Mouse (Mus musculus) cerebellum, postnatal 14 days (tissue): Measurements from ENCODE around the gene Gm49361.

Source experiments
- DNase-seq, 2 experiments: peaks; one replicate each; pipeline ENCODE4 v3.0.0; 2021; ENCODE audit warnings: mixed read lengths in 2 of 2

The Gm49361 gene

GRCm38 (mm10) chr14:57617675-57618074 lies 128.2 kb downstream of the Gm49361 start:
- no peak for DNase-seq

GRCm38 (mm10) chr14:57616339-57616965 lies 129.5 kb downstream of the Gm49361 start:
- DNase-seq: no peak

- DNase-seq: no peak
Observed at GRCm38 (mm10) chr14:57615828-57616227, 130.1 kb downstream of the Gm49361 start.

- no peak for DNase-seq
Observed at GRCm38 (mm10) chr14:57611034-57611433, 134.9 kb downstream of the Gm49361 start.

GRCm38 (mm10) chr14:57609816-57610329 lies 136.0 kb downstream of the Gm49361 start:
- DNase-seq: no peak

- peak; percentile 98 to 99 for DNase-seq
Observed at GRCm38 (mm10) chr14:57607500-57607899, 138.4 kb downstream of the Gm49361 start.

- DNase-seq: no peak
Observed at GRCm38 (mm10) chr14:57606663-57607365, 139.1 kb downstream of the Gm49361 start.

- DNase-seq: no peak
Observed at GRCm38 (mm10) chr14:57593279-57593678, 152.6 kb downstream of the Gm49361 start.
